Mouse (Mus musculus) lung, postnatal 4 days (tissue): ENCODE results near the gene Zswim4.

Experiments
- DNase-seq, 2 experiments: peaks; one replicate each; pipeline ENCODE4 v3.0.0; 2021

The Zswim4 gene

GRCm38 (mm10) chr8:84200126-84200555 lies 36.7 kb downstream of the Zswim4 start:
- peak; percentile 45 to 68 for DNase-seq

- no peak for DNase-seq
Measured at GRCm38 (mm10) chr8:84199348-84200125, 37.3 kb downstream of the Zswim4 start.

- no peak for DNase-seq
Measured at GRCm38 (mm10) chr8:84198871-84199270, 38.0 kb downstream of the Zswim4 start.

- peak; percentile 97 to 98 for DNase-seq
Measured at GRCm38 (mm10) chr8:84197922-84198774, 38.7 kb downstream of the Zswim4 start.

GRCm38 (mm10) chr8:84197141-84197921 lies 39.5 kb downstream of the Zswim4 start:
- DNase-seq: peak; percentile 94 to 97

GRCm38 (mm10) chr8:84194224-84194743 lies 42.6 kb downstream of the Zswim4 start:
- DNase-seq: no peak

- no peak for DNase-seq
Measured at GRCm38 (mm10) chr8:84193566-84193965, 43.3 kb downstream of the Zswim4 start.

- DNase-seq: no peak
Measured at GRCm38 (mm10) chr8:84193161-84193560, 43.7 kb downstream of the Zswim4 start.

GRCm38 (mm10) chr8:84192555-84192954 lies 44.3 kb downstream of the Zswim4 start:
- DNase-seq: peak; percentile 89 to 90

- peak; percentile 89 to 93 for DNase-seq
Measured at GRCm38 (mm10) chr8:84192023-84192422, 44.8 kb downstream of the Zswim4 start.

- no peak for DNase-seq
Measured at GRCm38 (mm10) chr8:84190191-84190867, 46.5 kb downstream of the Zswim4 start.

- DNase-seq: peak; percentile 73 to 77
Measured at GRCm38 (mm10) chr8:84189603-84190002, 47.3 kb downstream of the Zswim4 start.

GRCm38 (mm10) chr8:84188671-84189070 lies 48.2 kb downstream of the Zswim4 start:
- peak; percentile 28 to 68 for DNase-seq

GRCm38 (mm10) chr8:84187065-84187755 lies 49.6 kb downstream of the Zswim4 start:
- DNase-seq: peak; percentile 72 to 81

- peak; percentile 77 to 88 for DNase-seq
Measured at GRCm38 (mm10) chr8:84186547-84186946, 50.3 kb downstream of the Zswim4 start.

GRCm38 (mm10) chr8:84185117-84185516 lies 51.7 kb downstream of the Zswim4 start, which contains the start of gene Nanos3:
Gene Nanos3, minus strand, starts transcription at chr8:84185217.
- DNase-seq: no peak

- no peak for DNase-seq
Measured at GRCm38 (mm10) chr8:84184085-84185043, 52.5 kb downstream of the Zswim4 start.

- peak; percentile 53 to 68 for DNase-seq
Measured at GRCm38 (mm10) chr8:84183261-84184084, 53.4 kb downstream of the Zswim4 start.

- DNase-seq: no peak
Measured at GRCm38 (mm10) chr8:84182833-84183232, 54.0 kb downstream of the Zswim4 start.
